Mouse (Mus musculus) kidney, adult 2 months (tissue): Measurements from ENCODE around the gene Nek8.

ENCODE experiments used
- CTCF ChIP-seq: fragments of 200-500 bp; conservative IDR thresholded peaks from 2 replicates; pipeline ENCODE4 v1.5.1; 2011; ENCODE audit warnings: low read depth, mild to moderate bottlenecking, control low read depth, low read length, moderate library complexity, mixed read lengths; ENCODE audit not compliant: insufficient read depth, insufficient read length
- POLR2A ChIP-seq: fragments of 200-500 bp; IDR thresholded peaks from one replicate; pipeline ENCODE4 v1.6.1; 2011; ENCODE audit warnings: low read depth, low read length, control low read depth

DNA sequence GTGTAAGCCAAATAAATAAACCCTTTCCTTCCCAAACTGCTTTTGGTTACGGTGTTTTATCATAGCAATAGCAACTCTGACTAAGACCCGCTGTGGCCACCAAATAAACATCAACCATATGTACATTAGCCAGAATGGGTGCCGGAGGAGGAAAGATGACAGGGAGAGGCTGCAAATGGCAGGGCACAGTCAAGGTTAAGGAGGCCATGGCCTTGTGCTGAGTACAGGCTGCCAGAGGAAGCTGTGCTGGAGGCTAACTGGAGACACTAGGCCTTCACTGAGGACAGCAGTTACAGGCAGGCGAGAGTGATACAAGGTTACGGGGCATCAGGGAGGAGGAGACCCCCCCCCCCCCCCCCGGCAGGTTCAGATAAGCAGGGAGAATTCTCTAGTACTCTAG lies 33.4 kb upstream of the Nek8 start:
- no peak for TF ChIP-seq POLR2A
- TF ChIP-seq CTCF, result no peak
